Mouse (Mus musculus) adrenal gland, postnatal 14 days (tissue): ENCODE results near the gene Gm9507. TPM values are rescaled to one million over a fixed set of nuclear protein-coding genes. Genes with fewer than 3 reads are reported as not detected.
"Not testable (repeated sequence)": the region's sequence is repeated elsewhere in the genome, so short reads cannot be mapped to it uniquely, and the experiment has no call there.

ENCODE experiments used
- DNase-seq: peaks from one replicate; pipeline ENCODE4 v3.0.0; 2021; ENCODE audit warnings: mixed read lengths
- total RNA-seq: library from RNA; stranded (reverse); gene quantifications from 2 replicates; pipeline ENCODE4 v1.2.3, GENCODE M21; 2021

Gm9507 gene
- total RNA-seq, 1 experiment from 2014 or later: not detected

GRCm38 (mm10) chr10:77771225-77771624 is 40.4 kb downstream of the Gm9507 start, which contains the start of gene Gm3238:
Gm3238 (minus strand) TSS chr10:77771325.
- DNase-seq: not testable (repeated sequence)

- no peak for DNase-seq
Observed at GRCm38 (mm10) chr10:77769727-77770126, 41.9 kb downstream of the Gm9507 start.

Other genes starting within 250 kb of the Gm9507 start
- gene Pttg1ip, start 230.1 kb downstream of the Gm9507 start, total RNA-seq: 168 and 172 TPM in 2 replicates
- 93.0 and 111 TPM in 2 replicates for gene Sumo3, start 205.7 kb downstream of the Gm9507 start, total RNA-seq
- 23.6 and 31.5 TPM in 2 replicates for gene Gm49325, start 205.6 kb downstream of the Gm9507 start, total RNA-seq
- gene Ube2g2, start 189.6 kb downstream of the Gm9507 start, total RNA-seq: 49.8 and 50.2 TPM in 2 replicates
- gene Tspear, start 125.3 kb downstream of the Gm9507 start, total RNA-seq: 0.41 TPM in 1 of 2 replicates, not detected in the other
- not detected in 2 replicates for gene Gm19402, start 121.1 kb downstream of the Gm9507 start, total RNA-seq
- not detected in 2 replicates for gene Gm9508, start 114.6 kb downstream of the Gm9507 start, total RNA-seq
- gene Gm10272, start 105.2 kb downstream of the Gm9507 start, total RNA-seq: not detected in 2 replicates
- not detected in 2 replicates for gene Gm10024, start 100.4 kb downstream of the Gm9507 start, total RNA-seq
- gene Gm10142, start 96.0 kb downstream of the Gm9507 start, total RNA-seq: not detected in 2 replicates
- gene Krtap12-1, start 91.2 kb downstream of the Gm9507 start, total RNA-seq: not detected in 2 replicates
- gene Gm10100, start 85.4 kb downstream of the Gm9507 start, total RNA-seq: not detected in 2 replicates
- gene Gm18596, start 69.2 kb downstream of the Gm9507 start, total RNA-seq: not detected in 2 replicates
- not detected in 2 replicates for gene Gm9736, start 60.5 kb downstream of the Gm9507 start, total RNA-seq
- not detected in 2 replicates for gene Gm3233, start 52.2 kb downstream of the Gm9507 start, total RNA-seq
- gene Gm3238, start 40.5 kb downstream of the Gm9507 start, total RNA-seq: not detected in 2 replicates
- gene Gm7138, start 34.9 kb downstream of the Gm9507 start, total RNA-seq: not detected in 2 replicates
- not detected in 2 replicates for gene Gm3250, start 29.3 kb downstream of the Gm9507 start, total RNA-seq
- not detected in 2 replicates for gene Gm7137, start 23.6 kb downstream of the Gm9507 start, total RNA-seq
- gene Gm9639, start 16.8 kb downstream of the Gm9507 start, total RNA-seq: not detected in 2 replicates
- gene Gm19668, start 12.7 kb downstream of the Gm9507 start, total RNA-seq: not detected in 2 replicates
- gene Gm2696, start 2.8 kb upstream of the Gm9507 start, total RNA-seq: not detected in 2 replicates
- gene Krtap10-4, start 15.3 kb upstream of the Gm9507 start, total RNA-seq: not detected in 2 replicates
- not detected in 2 replicates for gene Krtap10-10, start 24.1 kb upstream of the Gm9507 start, total RNA-seq
- gene Gm36176, start 35.0 kb upstream of the Gm9507 start, total RNA-seq: not detected in 2 replicates
- not detected in 2 replicates for gene Gm10318, start 41.0 kb upstream of the Gm9507 start, total RNA-seq
- not detected in 2 replicates for gene Gm3285, start 50.1 kb upstream of the Gm9507 start, total RNA-seq
- gene Lrrc3, start 90.7 kb upstream of the Gm9507 start, total RNA-seq: 7.6 and 14.0 TPM in 2 replicates
- gene Trpm2, start 158.7 kb upstream of the Gm9507 start, total RNA-seq: 2.4 and 4.8 TPM in 2 replicates
- 15.4 and 17.5 TPM in 2 replicates for gene 1810043G02Rik, start 166.7 kb upstream of the Gm9507 start, total RNA-seq
- 144 and 165 TPM in 2 replicates for gene Pfkl, start 198.2 kb upstream of the Gm9507 start, total RNA-seq
- 7.2 and 8.4 TPM in 2 replicates for gene Dnmt3l, start 230.1 kb upstream of the Gm9507 start, total RNA-seq
- gene Aire, start 231.8 kb upstream of the Gm9507 start, total RNA-seq: not detected in 2 replicates